Mouse (Mus musculus) E14TG2a.4 (cell line): ENCODE measurements at regions not wholly inside any gene's neighbourhood (a gene's known extent, or its start where the extent isn't known, plus 50 kb on each side); places are given as distances from the start of the nearest gene placed in this dataset.

Experiments
- CTCF ChIP-seq: conservative IDR thresholded peaks from 2 replicates; pipeline ENCODE4 v1.5.1; 2014; ENCODE audit warnings: low read length
- NANOG ChIP-seq: IDR thresholded peaks from 2 replicates; pipeline ENCODE4 v1.6.1; 2014; ENCODE audit warnings: borderline replicate concordance, low read length, mixed read lengths
- POU5F1 ChIP-seq: IDR thresholded peaks from 2 replicates; pipeline ENCODE4 v1.6.1; 2014; ENCODE audit warnings: low read length, borderline replicate concordance

- no peak for TF ChIP-seq CTCF
- TF ChIP-seq NANOG: no peak
- no peak for TF ChIP-seq POU5F1
Measured at GRCm38 (mm10) chr4:70743425-70743824, 208.6 kb upstream of the Megf9 start.
